Mouse (Mus musculus) lung, postnatal 0 days (tissue): Measurements from ENCODE around the gene Mapk8ip3. TPM values are rescaled to one million over a fixed set of nuclear protein-coding genes. Genes with fewer than 3 reads are reported as not detected.

Source experiments
- ATAC-seq: fragments of 200-750 bp; cut with Nextera tagmentation; 2 replicates; pipeline ENCODE4 v1.8.0; 2017; ENCODE audit warnings: moderate library complexity
- DNase-seq: peaks from one replicate; pipeline ENCODE4 v3.0.0-alpha.2; 2016; ENCODE audit warnings: low spot score
- H3K27ac ChIP-seq: fragments of 300-500 bp; sonication (generic); 2 replicates; pipeline ENCODE4 v1.5.1; 2014; ENCODE audit warnings: antibody characterized with exemption, mild to moderate bottlenecking, low read length, mixed read lengths
- H3K27me3 ChIP-seq: fragments of 300-500 bp; sonication (generic); replicated peaks from 2 replicates; pipeline ENCODE4 v1.6.1; 2014; ENCODE audit warnings: low read length, mixed read lengths; ENCODE audit not compliant: insufficient read depth
- H3K36me3 ChIP-seq: fragments of 300-500 bp; sonication (generic); 2 replicates; pipeline ENCODE4 v1.6.1; 2014; ENCODE audit warnings: low read length, mixed read lengths; ENCODE audit not compliant: insufficient read depth
- H3K4me1 ChIP-seq: fragments of 300-500 bp; sonication (generic); 2 replicates; pipeline ENCODE4 v1.6.1; 2014; ENCODE audit warnings: antibody characterized with exemption, low read depth, low read length, mixed read lengths; ENCODE audit not compliant: insufficient read depth
- H3K4me2 ChIP-seq: fragments of 300-500 bp; sonication (generic); replicated peaks from 2 replicates; pipeline ENCODE4 v1.6.1; 2014; ENCODE audit warnings: low read depth, mild to moderate bottlenecking, low read length, moderate library complexity, mixed read lengths
- H3K4me3 ChIP-seq: fragments of 300-500 bp; sonication (generic); 2 replicates; pipeline ENCODE4 v1.5.1; 2014; ENCODE audit warnings: low read depth, low read length
- H3K9ac ChIP-seq: fragments of 300-500 bp; sonication (generic); replicated peaks from 2 replicates; pipeline ENCODE4 v1.6.1; 2014; ENCODE audit warnings: low read depth, mild to moderate bottlenecking
- H3K9me3 ChIP-seq: fragments of 300-500 bp; sonication (generic); 2 replicates; pipeline ENCODE4 v1.6.1; 2016; ENCODE audit warnings: low read length, mixed read lengths
- CTCF ChIP-seq: IDR thresholded peaks from 2 replicates; pipeline ENCODE4 v1.5.1; 2016; ENCODE audit warnings: antibody characterized with exemption, mild to moderate bottlenecking
- EP300 ChIP-seq: IDR thresholded peaks from 2 replicates; pipeline ENCODE4 v1.6.1; 2016; ENCODE audit warnings: antibody characterized with exemption, mild to moderate bottlenecking, control low read depth
- WGBS: fragments of 180-500 bp; shearing (Covaris S2); extraction: QIAGEN DNeasy Blood & Tissue Kit; methylation state at CpG from one replicate; pipeline ENCODE4 v1.1.7; 2014; 5-methylcytosine and 5-hydroxymethylcytosine counted together
- polyA plus RNA-seq: library from polyadenylated mRNA; unstranded; fragments of >200 nt; fragmentation: Nextera tagmentation; extraction: Ambion mirVana; gene quantifications from 2 replicates; pipeline ENCODE4 v1.2.1, GENCODE M21; 2015

Mapk8ip3 gene
- polyA plus RNA-seq, 1 experiment from 2014 or later: 9.7 TPM

DNA sequence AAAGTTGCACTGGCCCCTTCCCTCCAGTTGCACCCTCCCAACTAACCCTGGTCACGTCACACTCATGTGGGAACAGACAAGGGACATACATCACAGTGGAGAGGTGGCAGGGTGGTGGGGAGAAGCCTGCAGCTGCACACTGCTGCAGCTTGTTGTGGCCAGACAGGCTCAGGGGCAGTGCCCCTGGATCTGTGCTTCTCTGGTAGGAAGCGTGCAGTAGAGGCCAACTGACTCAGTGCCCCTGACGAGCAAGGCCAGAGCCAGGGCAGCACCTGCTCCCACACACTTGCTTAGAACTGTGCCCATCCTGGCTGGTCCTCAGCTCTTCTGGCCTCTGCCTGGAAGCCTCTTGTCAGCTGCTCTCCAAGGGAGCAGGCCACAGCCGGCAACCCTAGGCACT lies 39.2 kb downstream of the Mapk8ip3 start:
- ATAC-seq (no peak), DNase-seq (no peak)
- Histone ChIP-seq H3K27me3 (no peaks in the 10 kb centered on the region), H3K27ac (no peak overlapping the region), H3K9ac (no peak overlapping the region), H3K4me3 (no peak overlapping the region), H3K36me3 (peaks cover 44% of the 10 kb centered on the region), H3K4me2 (no peak overlapping the region), H3K4me1 (peaks cover 4% of the 10 kb centered on the region; the same call in 1 of the 2 replicates), H3K9me3 (no peaks in the 10 kb centered on the region)
- WGBS: 66% methylated on average over 4 of the region's 4 CpGs
- TF ChIP-seq EP300 (no peak), CTCF (no peak)

DNA sequence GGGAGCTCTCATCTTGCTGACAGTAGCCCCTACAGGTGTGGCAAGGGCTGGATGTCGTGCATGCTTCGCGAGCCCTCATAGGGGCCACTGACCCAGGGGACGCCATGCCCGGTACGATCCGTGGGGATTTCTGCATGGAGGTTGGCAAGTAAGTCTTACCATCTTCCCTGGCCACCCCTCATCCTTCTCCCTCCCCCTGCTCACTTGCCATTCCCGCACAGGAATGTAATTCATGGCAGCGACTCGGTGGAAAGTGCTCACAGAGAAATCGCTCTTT lies 39.8 kb downstream of the Mapk8ip3 start:
- no peaks in the 10 kb centered on the region for H3K27me3 ChIP-seq
- peak overlapping the region; percentile 72 for H3K4me3 ChIP-seq
- WGBS: 32% methylated on average over 11 of the region's 11 CpGs
- H3K4me1 ChIP-seq: peaks cover 4% of the 10 kb centered on the region; the same call in 1 of the 2 replicates
- H3K36me3 ChIP-seq: peaks cover 41% of the 10 kb centered on the region
- no peak overlapping the region for H3K27ac ChIP-seq
- TF ChIP-seq EP300: no peak
- peak overlapping the region; percentile 70 for H3K4me2 ChIP-seq
- no peak for DNase-seq
- no peaks in the 10 kb centered on the region for H3K9me3 ChIP-seq
- peak overlapping the region; percentile 65 for H3K9ac ChIP-seq
- ATAC-seq: no peak

DNA sequence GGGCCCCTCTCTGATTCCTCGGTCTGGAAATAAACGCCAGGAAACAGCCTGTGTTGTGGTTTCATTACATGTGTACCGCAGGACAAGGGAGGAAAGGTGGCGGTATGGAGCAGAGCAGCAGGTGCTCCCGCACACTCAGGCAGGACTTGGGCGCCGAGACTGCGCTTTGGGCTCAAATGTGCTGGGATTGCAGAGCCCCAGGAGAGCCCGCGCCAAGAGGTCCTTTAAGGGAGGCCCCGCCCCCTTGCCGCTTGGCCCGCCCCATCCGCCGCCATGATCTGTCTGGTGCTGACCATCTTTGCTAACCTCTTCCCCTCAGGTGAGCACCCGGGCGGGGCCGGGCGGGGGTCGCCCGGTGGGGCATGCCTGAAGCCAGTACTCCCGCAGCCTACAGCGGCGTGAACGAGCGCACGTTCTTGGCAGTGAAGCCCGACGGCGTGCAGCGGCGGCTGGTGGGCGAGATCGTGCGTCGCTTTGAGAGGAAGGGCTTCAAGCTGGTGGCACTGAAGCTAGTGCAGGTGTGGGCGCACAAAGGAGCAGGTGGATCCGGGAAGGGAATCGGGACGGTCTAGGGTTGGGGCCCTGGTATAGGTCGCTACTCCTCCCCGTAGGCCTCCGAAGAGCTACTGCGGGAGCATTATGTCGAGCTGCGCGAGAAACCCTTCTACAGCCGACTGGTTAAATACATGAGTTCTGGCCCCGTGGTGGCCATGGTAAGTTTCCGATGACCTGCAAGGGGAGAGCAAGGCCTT lies 40.4 kb downstream of the Mapk8ip3 start, which contains the start of gene Nme3:
Gene Nme3 (plus strand): TSS at position 260 of the 752 bp plus-strand sequence.
- peaks cover 37% of the 10 kb centered on the region for H3K36me3 ChIP-seq
- H3K27me3 ChIP-seq: no peaks in the 10 kb centered on the region
- peak within 1 kb of the TSS; percentile 81 for H3K27ac ChIP-seq
- peak within 1 kb of the TSS; percentile 70 for H3K4me2 ChIP-seq
- ATAC-seq: peak; percentile 76
- H3K4me1 ChIP-seq: peaks cover 4% of the 10 kb centered on the region; the same call in 1 of the 2 replicates
- H3K4me3 ChIP-seq: peak within 1 kb of the TSS; percentile 72
- no peaks in the 10 kb centered on the region for H3K9me3 ChIP-seq
- DNase-seq: peak; percentile 86
- under 1% methylated on average over 49 of the region's 50 CpGs for WGBS
- TF ChIP-seq EP300 (no peak), CTCF (peak; percentile 41; the same call in 1 of the 2 replicates)
- peak within 1 kb of the TSS; percentile 88 for H3K9ac ChIP-seq

DNA sequence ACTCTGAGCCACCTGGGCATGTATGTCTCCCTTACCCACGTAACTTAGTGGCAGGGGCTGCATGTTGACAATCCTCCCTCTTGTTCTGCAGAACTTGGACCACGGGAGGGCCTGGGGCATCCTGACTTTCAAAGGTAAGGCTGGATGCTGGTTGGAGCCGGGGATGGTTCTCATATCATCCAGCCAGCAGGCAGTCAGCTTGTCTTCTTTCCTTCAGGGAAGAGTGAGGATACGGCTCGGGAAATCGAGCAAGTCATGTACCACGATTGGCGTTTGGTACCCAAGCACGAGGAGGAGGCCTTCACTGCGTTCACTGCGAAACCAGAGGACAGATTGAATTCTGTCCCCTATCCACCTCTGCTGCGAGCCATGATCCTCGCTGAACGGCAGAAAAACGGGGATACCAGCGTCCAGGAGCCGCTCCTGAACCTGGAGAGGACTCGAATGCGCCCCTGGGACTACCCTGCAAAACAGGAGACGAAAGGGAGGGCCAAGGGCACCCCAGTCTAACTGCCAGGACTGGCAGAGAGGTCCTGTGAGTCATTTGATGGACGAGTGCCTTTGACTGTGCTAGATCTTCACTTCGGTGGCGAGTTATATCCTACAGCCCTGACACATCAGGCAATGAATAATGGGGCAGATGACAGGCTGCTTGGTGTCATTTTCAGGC lies 41.1 kb downstream of the Mapk8ip3 start:
- H3K9ac ChIP-seq: peak overlapping the region; percentile 88
- TF ChIP-seq CTCF: no peak
- TF ChIP-seq EP300: no peak
- ATAC-seq (no peak), DNase-seq (no peak)
- 14% methylated on average over 23 of the region's 23 CpGs for WGBS
- peak overlapping the region; percentile 72 for H3K4me3 ChIP-seq
- peak overlapping the region; percentile 70 for H3K4me2 ChIP-seq
- H3K27ac ChIP-seq: peak overlapping the region; percentile 81
- H3K4me1 ChIP-seq: peaks cover 4% of the 10 kb centered on the region; the same call in 1 of the 2 replicates
- H3K9me3 ChIP-seq: no peaks in the 10 kb centered on the region
- peaks cover 32% of the 10 kb centered on the region for H3K36me3 ChIP-seq
- no peaks in the 10 kb centered on the region for H3K27me3 ChIP-seq

DNA sequence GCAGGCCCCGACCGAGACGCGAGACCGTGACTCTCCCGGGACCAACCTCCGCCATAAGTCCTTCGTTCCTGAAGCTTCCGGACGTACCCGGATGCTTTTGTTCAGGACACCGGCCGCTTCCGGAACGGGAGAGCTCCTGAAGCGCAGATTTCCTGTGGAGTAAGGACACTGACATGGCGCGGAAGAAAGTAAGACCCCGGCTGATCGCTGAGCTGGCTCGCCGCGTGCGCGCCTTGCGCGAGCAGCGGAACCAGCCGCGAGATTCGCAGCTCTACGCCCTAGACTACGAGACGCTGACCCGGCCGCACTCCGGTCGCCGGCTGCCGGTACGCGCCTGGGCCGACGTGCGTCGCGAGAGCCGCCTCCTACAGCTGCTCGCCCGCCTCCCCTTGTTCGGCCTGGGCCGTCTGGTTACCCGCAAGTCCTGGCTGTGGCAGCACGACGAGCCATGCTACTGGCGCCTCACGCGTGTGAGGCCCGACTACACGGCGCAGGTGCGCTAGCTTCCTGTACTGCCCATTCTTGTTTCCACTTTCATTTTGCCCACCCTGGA lies 41.7 kb downstream of the Mapk8ip3 start, which contains the start of the genes Eme2 and Mrps34:
Gene Eme2 (minus strand): TSS at position 93 of the 553 bp plus-strand sequence.
Gene Mrps34 (plus strand): TSS at position 122 of the 553 bp plus-strand sequence.
- TF ChIP-seq CTCF: no peak
- TF ChIP-seq EP300: no peak
- DNase-seq: peak; percentile 94
- peak within 1 kb of the TSS; percentile 81 for H3K27ac ChIP-seq
- peaks cover 25% of the 10 kb centered on the region for H3K36me3 ChIP-seq
- peak within 1 kb of the TSS; percentile 70 for H3K4me2 ChIP-seq
- peak within 1 kb of the TSS; percentile 72 for H3K4me3 ChIP-seq
- ATAC-seq: peak; percentile 72
- H3K9ac ChIP-seq: peak within 1 kb of the TSS; percentile 88
- peaks cover 4% of the 10 kb centered on the region; the same call in 1 of the 2 replicates for H3K4me1 ChIP-seq
- no peaks in the 10 kb centered on the region for H3K27me3 ChIP-seq
- WGBS: under 1% methylated on average over 62 of the region's 62 CpGs
- no peaks in the 10 kb centered on the region for H3K9me3 ChIP-seq
